Comparison of ENCODE assay signal across 8 mouse cellular contexts in genomic region chr11:88955217-88955969, GRCm38 (mm10). TPM values are rescaled to one million over a fixed set of nuclear protein-coding genes. Genes with fewer than 3 reads are reported as not detected.
A peak's percentile ranks its signal among the peaks of the same experiment; 100 is the strongest.
DNase-seq lines count a peak whose midpoint lies in the region; ATAC-seq and TF ChIP-seq lines count a peak whose summit lies in the region.

Gene Scpep1 (minus strand): TSS chr11:88955465.

- peak; percentile 99 for ATAC-seq in erythroid progenitor cell, adult 5-6 weeks (replicated peaks; ENCODE audit: low FRiP score, poor library complexity, severe bottlenecking)
- ATAC-seq in heart, embryonic 12.5 days (ENCODE audit: insufficient number of reproducible peaks, low FRiP score), result peak; percentile 92
- ATAC-seq in kidney, postnatal 0 days (replicated peaks; ENCODE audit: low FRiP score, low read depth), result peak; percentile 97
- ATAC-seq in liver, embryonic 11.5 days (replicated peaks; ENCODE audit: low FRiP score), result peak; percentile 94
- peak; percentile 96 for ATAC-seq in stomach, embryonic 14.5 days (ENCODE audit: insufficient number of reproducible peaks, insufficient read depth, low FRiP score, low read depth)

- H3K4me1 ChIP-seq in heart, embryonic 12.5 days (replicated peaks), result 0 out of 2 replicates have a peak, but pooled peaks cover 3% of the 10 kb centered on the region
- H3K4me1 ChIP-seq in kidney, postnatal 0 days (replicated peaks; ENCODE audit: insufficient read depth, low read length), result no peaks in the 10 kb centered on the region
- H3K4me1 ChIP-seq in liver, embryonic 11.5 days (replicated peaks; ENCODE audit: control insufficient read depth, insufficient read depth, low read length), result peaks cover 8% of the 10 kb centered on the region
- H3K4me1 ChIP-seq in stomach, embryonic 14.5 days (ENCODE audit: control insufficient read depth, insufficient read depth, low read length), result peaks cover 2% of the 10 kb centered on the region; the same call in 1 of the 2 replicates

- WGBS in heart, embryonic 12.5 days, result 5% methylated on average over 34 of the region's 34 CpGs
- 3% methylated on average over 34 of the region's 34 CpGs for WGBS in kidney, postnatal 0 days
- 5% methylated on average over 34 of the region's 34 CpGs for WGBS in liver, embryonic 11.5 days
- 4% methylated on average over 34 of the region's 34 CpGs for WGBS in stomach, embryonic 14.5 days

- H3K27me3 ChIP-seq in heart, embryonic 12.5 days (replicated peaks), result no peaks in the 10 kb centered on the region
- no peaks in the 10 kb centered on the region for H3K27me3 ChIP-seq in kidney, postnatal 0 days (ENCODE audit: insufficient read depth, low read length)
- H3K27me3 ChIP-seq in liver, embryonic 11.5 days (replicated peaks; ENCODE audit: control insufficient read depth, insufficient read depth, low read length), result no peaks in the 10 kb centered on the region
- no peaks in the 10 kb centered on the region for H3K27me3 ChIP-seq in stomach, embryonic 14.5 days (ENCODE audit: control insufficient read depth, insufficient read depth, low read length)

- H3K36me3 ChIP-seq in heart, embryonic 12.5 days, result peaks cover 8% of the 10 kb centered on the region
- 0 out of 2 replicates have a peak, but pooled peaks cover under 1% of the 10 kb centered on the region for H3K36me3 ChIP-seq in kidney, postnatal 0 days (ENCODE audit: insufficient read depth, low read length)
- H3K36me3 ChIP-seq in liver, embryonic 11.5 days (ENCODE audit: control insufficient read depth, insufficient read depth, low read length), result no peaks in the 10 kb centered on the region
- H3K36me3 ChIP-seq in stomach, embryonic 14.5 days (ENCODE audit: control insufficient read depth, insufficient read depth, low read length), result no peaks in the 10 kb centered on the region

- 0 out of 2 replicates have a peak within 1 kb of the TSS, but pooled peaks have one; percentile 42 for H3K27ac ChIP-seq in heart, embryonic 12.5 days (ENCODE audit: poor library complexity, severe bottlenecking)
- peak within 1 kb of the TSS; percentile 78 for H3K27ac ChIP-seq in kidney, postnatal 0 days
- 0 out of 2 replicates have a peak within 1 kb of the TSS, but pooled peaks have one; percentile 25 for H3K27ac ChIP-seq in liver, embryonic 11.5 days (ENCODE audit: low read depth, low read length)
- no peak within 1 kb of the TSS for H3K27ac ChIP-seq in stomach, embryonic 14.5 days (ENCODE audit: low read length)

- no peaks in the 10 kb centered on the region for H3K9me3 ChIP-seq in heart, embryonic 12.5 days (replicated peaks)
- H3K9me3 ChIP-seq in kidney, postnatal 0 days (replicated peaks; ENCODE audit: low read length), result no peaks in the 10 kb centered on the region
- H3K9me3 ChIP-seq in liver, embryonic 11.5 days (ENCODE audit: control insufficient read depth, low read length), result no peaks in the 10 kb centered on the region
- no peaks in the 10 kb centered on the region for H3K9me3 ChIP-seq in stomach, embryonic 14.5 days (ENCODE audit: control insufficient read depth, low read depth, low read length)

- H3K4me2 ChIP-seq in heart, embryonic 12.5 days, result peak within 1 kb of the TSS; percentile 75
- peak within 1 kb of the TSS; percentile 57 for H3K4me2 ChIP-seq in kidney, postnatal 0 days (ENCODE audit: low read length)
- H3K4me2 ChIP-seq in liver, embryonic 11.5 days, result peak within 1 kb of the TSS; percentile 83
- peak within 1 kb of the TSS; percentile 50 for H3K4me2 ChIP-seq in stomach, embryonic 14.5 days (replicated peaks; ENCODE audit: low read depth, low read length)

- H3K4me3 ChIP-seq in heart, embryonic 12.5 days, result peak within 1 kb of the TSS; percentile 63
- H3K4me3 ChIP-seq in kidney, postnatal 0 days (replicated peaks; ENCODE audit: low read depth, low read length), result peak within 1 kb of the TSS; percentile 59
- H3K4me3 ChIP-seq in liver, embryonic 11.5 days (ENCODE audit: low read depth, low read length), result peak within 1 kb of the TSS; percentile 57
- H3K4me3 ChIP-seq in stomach, embryonic 14.5 days (ENCODE audit: low read depth, low read length), result peak within 1 kb of the TSS; percentile 55

- peak; percentile 87 for TF ChIP-seq CTCF in kidney, postnatal 0 days (IDR thresholded peaks at IDR 0.05; ENCODE audit: low read depth)

- H3K9ac ChIP-seq in heart, embryonic 12.5 days, result peak within 1 kb of the TSS; percentile 67
- peak within 1 kb of the TSS; percentile 53; the same call in 1 of the 2 replicates for H3K9ac ChIP-seq in kidney, postnatal 0 days (ENCODE audit: low read depth, low read length)
- H3K9ac ChIP-seq in liver, embryonic 11.5 days (ENCODE audit: low read depth, low read length), result peak within 1 kb of the TSS; percentile 55; the same call in 1 of the 2 replicates
- peak within 1 kb of the TSS; percentile 58 for H3K9ac ChIP-seq in stomach, embryonic 14.5 days (replicated peaks; ENCODE audit: low read depth, low read length)

- peak; percentile 95 for DNase-seq in CD4-positive helper T cell, adult 2 months (ENCODE audit: low read depth, low spot score)
- peak; percentile 79 for DNase-seq in brain, embryonic 18.5 days (ENCODE audit: low read depth, low spot score)
- peak; percentile 99 for DNase-seq in kidney, postnatal 0 days (ENCODE audit: low spot score)
- peak; percentile 88 for DNase-seq in liver, embryonic 11.5 days (ENCODE audit: low spot score)
- DNase-seq in naive thymus-derived CD4-positive, alpha-beta T cell, adult 2 months (ENCODE audit: low read depth), result peak; percentile 96

RNA-seq across cellular contexts. Expression of gene Scpep1, which starts in this region (rescaled TPM):
- total RNA-seq in erythroid progenitor cell, adult 5-6 weeks (2015; ENCODE audit: low replicate concordance), result 41.9 and 45.8 TPM in 2 replicates
- 16.8 and 26.1 TPM in 2 replicates for total RNA-seq in erythroid progenitor cell, adult 5-6 weeks (2017; ENCODE audit: low replicate concordance)
- polyA plus RNA-seq in heart, embryonic 12.5 days (2016; fragmentation: Nextera tagmentation; extraction: Ambion mirVana), result 47.2 and 47.5 TPM in 2 replicates
- polyA plus RNA-seq in kidney, postnatal 0 days (2015; fragmentation: Nextera tagmentation; extraction: Ambion mirVana), result 149 and 169 TPM in 2 replicates
- polyA plus RNA-seq in liver, embryonic 11.5 days (2014; fragmentation: Nextera tagmentation; extraction: Ambion mirVana), result 57.4 and 59.4 TPM in 2 replicates
- polyA plus RNA-seq in stomach, embryonic 14.5 days (2014; fragmentation: Nextera tagmentation; extraction: Ambion mirVana), result 73.5 and 78.3 TPM in 2 replicates
